Mouse (Mus musculus): ENCODE measurements around the gene Fahd1. TPM values are rescaled to one million over a fixed set of nuclear protein-coding genes. Genes with fewer than 3 reads are reported as not detected.

The Fahd1 gene
- polyA plus RNA-seq, 1 experiment, result 103 TPM

DNA sequence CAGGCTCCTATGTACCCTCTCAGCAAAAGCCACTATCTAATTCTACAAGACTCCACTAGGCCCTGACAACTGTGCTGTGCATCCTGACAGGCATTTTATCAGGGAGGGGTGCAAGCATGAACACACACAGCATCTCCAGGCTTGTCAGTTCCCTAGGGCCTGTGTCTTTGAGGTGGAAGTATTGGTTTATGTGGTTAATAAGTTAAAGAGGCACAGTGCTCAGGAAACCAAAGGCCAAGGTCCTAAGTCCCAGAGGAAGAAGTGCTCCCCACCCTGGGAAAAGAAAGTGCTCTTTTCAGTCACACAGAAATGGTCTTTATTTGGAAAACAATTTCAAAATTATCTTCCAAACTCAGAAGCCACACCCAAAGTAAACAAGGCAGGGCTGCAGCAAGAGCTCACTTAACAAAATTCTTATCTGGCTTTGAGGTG is 1.5 kb downstream of the Fahd1 start:
- H3K27ac ChIP-seq (ENCODE audit: insufficient read depth, low read depth, low read length), result peak overlapping the region; percentile 91
- H3K27me3 ChIP-seq (replicated peaks; ENCODE audit: control insufficient read depth, insufficient read depth, low read length), result no peaks in the 10 kb centered on the region
- no peaks in the 10 kb centered on the region; the same call in 1 of the 2 replicates for H3K36me3 ChIP-seq (ENCODE audit: control insufficient read depth, insufficient read depth, low read length)
- H3K4me1 ChIP-seq (ENCODE audit: control insufficient read depth, insufficient read depth, low read length), result peaks cover 9% of the 10 kb centered on the region; the same call in 1 of the 2 replicates
- peak; percentile 88 for DNase-seq
- peak overlapping the region; percentile 70 for H3K4me3 ChIP-seq (ENCODE audit: insufficient read depth, low read depth, low read length)
- TF ChIP-seq POLR2A (IDR thresholded peaks at IDR 0.05; ENCODE audit: low read depth, low read length) (no peak), CTCF (conservative IDR thresholded peaks at IDR 0.05; ENCODE audit: insufficient read depth, insufficient read length, low read depth, low read length) (no peak)

DNA sequence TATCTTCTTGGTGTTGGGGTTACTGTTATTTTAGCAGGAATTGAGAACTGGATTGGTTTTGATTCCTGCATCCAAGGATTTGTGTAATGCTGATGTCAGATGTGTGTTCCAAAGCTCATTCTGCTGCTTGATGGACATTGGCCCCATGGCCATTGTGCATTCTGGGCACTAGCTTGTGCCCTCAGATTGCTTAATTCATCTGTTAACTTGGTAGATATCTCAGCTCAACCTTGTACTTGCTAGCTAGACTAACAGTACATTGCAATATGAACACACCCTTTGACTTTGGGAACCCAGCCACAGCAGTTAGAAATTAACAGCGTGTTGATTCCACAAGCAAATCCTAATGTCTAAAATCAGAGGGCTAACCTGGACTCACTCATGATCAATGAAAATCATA is 2.8 kb downstream of the Fahd1 start:
- Histone ChIP-seq H3K36me3 (ENCODE audit: control insufficient read depth, insufficient read depth, low read length) (no peaks in the 10 kb centered on the region), H3K27ac (ENCODE audit: insufficient read depth, low read depth, low read length) (no peak overlapping the region), H3K27me3 (replicated peaks; ENCODE audit: control insufficient read depth, insufficient read depth, low read length) (no peaks in the 10 kb centered on the region), H3K4me1 (ENCODE audit: control insufficient read depth, insufficient read depth, low read length) (peaks cover 5% of the 10 kb centered on the region; the same call in 1 of the 2 replicates), H3K4me3 (ENCODE audit: insufficient read depth, low read depth, low read length) (no peak overlapping the region)
- DNase-seq, result peak; percentile 92
- 55% methylated on average over 1 of the region's 1 CpGs for WGBS
- TF ChIP-seq POLR2A (IDR thresholded peaks at IDR 0.05; ENCODE audit: low read depth, low read length) (no peak), CTCF (conservative IDR thresholded peaks at IDR 0.05; ENCODE audit: insufficient read depth, insufficient read length, low read depth, low read length) (no peak)

DNA sequence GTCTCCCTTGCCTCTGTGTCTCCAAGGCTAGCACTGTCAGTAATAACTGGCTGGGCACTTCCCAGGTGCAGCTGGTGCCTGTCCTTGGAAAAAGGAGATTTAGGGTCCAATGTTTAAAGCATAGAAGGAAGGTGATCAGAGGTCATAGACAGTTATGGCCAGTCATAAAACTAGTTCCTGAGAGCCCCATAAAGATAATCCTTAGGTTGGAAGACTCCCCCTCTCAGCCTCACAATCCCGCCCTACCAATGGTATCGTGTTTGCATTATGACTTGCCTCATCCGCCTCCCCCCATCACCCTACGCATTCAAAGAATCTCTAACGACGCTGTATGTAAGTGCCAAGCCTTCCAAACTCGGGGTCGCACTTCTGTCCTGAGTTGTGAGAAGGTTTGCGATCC is 5.6 kb downstream of the Fahd1 start:
- 38% methylated on average over 9 of the region's 9 CpGs for WGBS
- no peak overlapping the region for H3K4me3 ChIP-seq (ENCODE audit: insufficient read depth, low read depth, low read length)
- H3K27ac ChIP-seq (ENCODE audit: insufficient read depth, low read depth, low read length), result no peak overlapping the region
- no peak for TF ChIP-seq POLR2A (IDR thresholded peaks at IDR 0.05; ENCODE audit: low read depth, low read length)
- DNase-seq, result no peak
- no peaks in the 10 kb centered on the region for H3K27me3 ChIP-seq (replicated peaks; ENCODE audit: control insufficient read depth, insufficient read depth, low read length)
- H3K4me1 ChIP-seq (ENCODE audit: control insufficient read depth, insufficient read depth, low read length), result peaks cover 5% of the 10 kb centered on the region; the same call in 1 of the 2 replicates
- H3K36me3 ChIP-seq (ENCODE audit: control insufficient read depth, insufficient read depth, low read length), result no peaks in the 10 kb centered on the region

DNA sequence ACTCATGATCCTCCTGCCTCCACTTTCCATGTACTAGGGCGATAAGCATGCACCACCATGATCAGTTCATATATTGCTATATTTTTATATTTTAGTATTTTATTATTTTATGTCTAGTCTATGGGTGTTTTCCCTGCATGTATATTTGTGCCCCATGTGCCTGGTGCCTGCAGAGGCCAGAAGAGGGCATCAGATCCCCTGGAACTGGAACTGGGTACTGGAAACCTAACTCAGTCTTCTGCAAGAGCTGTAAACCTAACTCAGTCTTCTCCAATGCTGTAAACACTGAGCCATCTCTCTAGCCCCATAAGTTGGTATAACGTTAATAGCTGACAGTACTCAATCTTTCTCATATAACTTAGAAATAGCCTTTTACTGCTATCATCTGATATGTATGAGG is 7.5 kb downstream of the Fahd1 start:
- Histone ChIP-seq H3K4me1 (ENCODE audit: control insufficient read depth, insufficient read depth, low read length) (peaks cover 5% of the 10 kb centered on the region; the same call in 1 of the 2 replicates), H3K27ac (ENCODE audit: insufficient read depth, low read depth, low read length) (no peak overlapping the region), H3K27me3 (replicated peaks; ENCODE audit: control insufficient read depth, insufficient read depth, low read length) (no peaks in the 10 kb centered on the region), H3K36me3 (ENCODE audit: control insufficient read depth, insufficient read depth, low read length) (no peaks in the 10 kb centered on the region), H3K4me3 (ENCODE audit: insufficient read depth, low read depth, low read length) (no peak overlapping the region)
- 59% methylated on average over 2 of the region's 2 CpGs for WGBS
- TF ChIP-seq CTCF (conservative IDR thresholded peaks at IDR 0.05; ENCODE audit: insufficient read depth, insufficient read length, low read depth, low read length), result peak; percentile 64
- no peak for TF ChIP-seq POLR2A (IDR thresholded peaks at IDR 0.05; ENCODE audit: low read depth, low read length)
- peak; percentile 70 for DNase-seq

DNA sequence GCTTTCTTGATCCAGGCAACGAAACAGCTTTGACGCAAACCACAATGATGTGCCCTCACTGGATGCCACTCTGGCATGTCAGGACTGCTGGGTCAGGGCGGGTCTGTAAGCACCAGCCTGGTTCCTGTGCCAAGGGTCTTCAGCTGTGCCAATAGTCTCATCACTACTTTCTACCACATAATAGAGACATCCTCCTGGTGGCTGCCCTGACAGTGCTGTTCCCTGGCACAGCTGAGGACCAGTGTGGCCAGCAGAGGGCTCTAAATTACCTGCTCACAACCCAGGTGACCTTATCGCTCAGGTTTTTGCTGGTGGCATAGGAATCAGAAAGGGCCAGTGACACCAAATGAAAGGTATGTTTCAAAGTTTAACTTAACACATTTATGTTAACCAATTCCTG is 9.0 kb downstream of the Fahd1 start:
- peak; percentile 82 for DNase-seq
- no peak overlapping the region for H3K27ac ChIP-seq (ENCODE audit: insufficient read depth, low read depth, low read length)
- peaks cover 3% of the 10 kb centered on the region; the same call in 1 of the 2 replicates for H3K4me1 ChIP-seq (ENCODE audit: control insufficient read depth, insufficient read depth, low read length)
- H3K27me3 ChIP-seq (replicated peaks; ENCODE audit: control insufficient read depth, insufficient read depth, low read length), result no peaks in the 10 kb centered on the region
- no peak overlapping the region for H3K4me3 ChIP-seq (ENCODE audit: insufficient read depth, low read depth, low read length)
- no peaks in the 10 kb centered on the region for H3K36me3 ChIP-seq (ENCODE audit: control insufficient read depth, insufficient read depth, low read length)
- TF ChIP-seq POLR2A (IDR thresholded peaks at IDR 0.05; ENCODE audit: low read depth, low read length), result no peak
- peak; percentile 83 for TF ChIP-seq CTCF (conservative IDR thresholded peaks at IDR 0.05; ENCODE audit: insufficient read depth, insufficient read length, low read depth, low read length)
- 51% methylated on average over 4 of the region's 4 CpGs for WGBS

DNA sequence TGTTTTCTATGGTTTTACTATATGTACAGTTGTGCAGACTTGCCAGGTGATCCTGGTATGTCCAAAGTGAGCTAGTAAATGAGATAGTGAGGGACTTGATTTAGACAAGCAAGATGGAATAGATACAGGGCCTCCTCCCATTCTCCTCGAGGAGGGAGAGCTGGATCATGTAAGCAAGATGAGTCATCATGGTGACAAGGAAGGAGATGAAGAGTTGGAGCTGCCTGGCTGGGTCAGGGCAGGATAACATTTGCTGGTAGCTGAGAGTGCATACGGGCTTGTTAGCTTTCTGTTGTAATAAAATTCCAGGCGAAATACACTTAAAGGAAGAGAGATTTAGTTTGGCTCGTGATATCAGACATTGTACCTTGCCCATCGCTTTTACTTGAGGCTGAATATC is 9.8 kb downstream of the Fahd1 start:
- Histone ChIP-seq H3K4me1 (ENCODE audit: control insufficient read depth, insufficient read depth, low read length) (peaks cover 3% of the 10 kb centered on the region; the same call in 1 of the 2 replicates), H3K27ac (ENCODE audit: insufficient read depth, low read depth, low read length) (no peak overlapping the region), H3K36me3 (ENCODE audit: control insufficient read depth, insufficient read depth, low read length) (no peaks in the 10 kb centered on the region), H3K4me3 (ENCODE audit: insufficient read depth, low read depth, low read length) (no peak overlapping the region), H3K27me3 (replicated peaks; ENCODE audit: control insufficient read depth, insufficient read depth, low read length) (no peaks in the 10 kb centered on the region)
- no peak for TF ChIP-seq POLR2A (IDR thresholded peaks at IDR 0.05; ENCODE audit: low read depth, low read length)
- TF ChIP-seq CTCF (conservative IDR thresholded peaks at IDR 0.05; ENCODE audit: insufficient read depth, insufficient read length, low read depth, low read length), result no peak
- 54% methylated on average over 5 of the region's 5 CpGs for WGBS
- DNase-seq, result no peak

DNA sequence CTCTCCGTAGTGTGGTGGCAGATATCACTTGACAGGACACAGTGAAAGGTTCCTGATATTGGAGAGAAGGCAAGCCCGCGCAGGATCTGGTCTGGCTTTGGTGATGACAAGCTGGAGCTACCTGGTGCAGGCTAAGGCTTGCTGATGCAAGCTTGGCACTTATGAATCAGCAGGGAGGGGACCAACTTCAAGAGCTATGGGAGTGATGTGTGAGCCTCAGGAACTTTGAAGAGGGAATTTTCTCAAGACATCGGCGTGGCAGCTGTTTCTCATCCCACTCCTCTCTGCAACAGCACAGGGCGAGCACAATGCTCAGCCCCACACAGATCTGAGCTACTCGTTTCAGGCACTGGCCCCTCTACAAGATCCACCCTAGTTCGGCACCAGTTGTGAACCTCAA is 10.3 kb downstream of the Fahd1 start, which contains the start of gene Hagh:
Gene Hagh, plus strand, starts transcription at position 302 of the 400 bp plus-strand sequence.
- H3K27ac ChIP-seq (ENCODE audit: insufficient read depth, low read depth, low read length), result no peak within 1 kb of the TSS
- H3K36me3 ChIP-seq (ENCODE audit: control insufficient read depth, insufficient read depth, low read length), result no peaks in the 10 kb centered on the region
- no peaks in the 10 kb centered on the region for H3K27me3 ChIP-seq (replicated peaks; ENCODE audit: control insufficient read depth, insufficient read depth, low read length)
- no peak within 1 kb of the TSS for H3K4me3 ChIP-seq (ENCODE audit: insufficient read depth, low read depth, low read length)
- WGBS, result 65% methylated on average over 8 of the region's 8 CpGs
- TF ChIP-seq CTCF (conservative IDR thresholded peaks at IDR 0.05; ENCODE audit: insufficient read depth, insufficient read length, low read depth, low read length), result no peak
- no peak for TF ChIP-seq POLR2A (IDR thresholded peaks at IDR 0.05; ENCODE audit: low read depth, low read length)
- peaks cover 3% of the 10 kb centered on the region; the same call in 1 of the 2 replicates for H3K4me1 ChIP-seq (ENCODE audit: control insufficient read depth, insufficient read depth, low read length)
- no peak for DNase-seq

All from kidney, adult 2 months (tissue).